Mouse (Mus musculus) CH12.LX (cell line): ENCODE results near the gene Galk2.

ENCODE experiments used
- CTCF ChIP-seq, 2 experiments: IDR thresholded peaks in 1 of 2; conservative IDR thresholded peaks in 1 of 2; 2 replicates each; pipeline ENCODE4 v1.5.1; 2011 to 2012; ENCODE audit warnings: low read depth in 2 of 2, low read length in 2 of 2, improper control_type of control experiment in 1 of 2, inconsistent platforms in 1 of 2, mild to moderate bottlenecking in 1 of 2, moderate library complexity in 1 of 2
- EP300 ChIP-seq: IDR thresholded peaks from 2 replicates; pipeline ENCODE4 v1.6.1; 2011; ENCODE audit warnings: low read length, improper control_type of control experiment
- ETS1 ChIP-seq: conservative IDR thresholded peaks from 2 replicates; pipeline ENCODE4 v1.6.1; 2012; ENCODE audit warnings: low read depth, mild to moderate bottlenecking, inconsistent platforms, low read length, improper control_type of control experiment, moderate library complexity
- IRF4 ChIP-seq: IDR thresholded peaks from 2 replicates; pipeline ENCODE4 v1.6.1; 2014; ENCODE audit warnings: low read depth, mild to moderate bottlenecking, inconsistent platforms, low read length, improper control_type of control experiment
- KAT2A ChIP-seq: IDR thresholded peaks from 2 replicates; pipeline ENCODE4 v1.6.1; 2012; ENCODE audit warnings: low read length, improper control_type of control experiment, inconsistent platforms; ENCODE audit not compliant: insufficient replicate concordance
- MAFK ChIP-seq: IDR thresholded peaks from 2 replicates; pipeline ENCODE4 v1.6.1; 2011; ENCODE audit warnings: low read length, improper control_type of control experiment; ENCODE audit not compliant: insufficient replicate concordance
- MAX ChIP-seq: IDR thresholded peaks from 2 replicates; pipeline ENCODE4 v1.6.1; 2011; ENCODE audit warnings: low read length, improper control_type of control experiment
- POLR2A ChIP-seq: IDR thresholded peaks from 2 replicates; pipeline ENCODE4 v1.6.1; 2011; ENCODE audit warnings: low read depth, mild to moderate bottlenecking, improper control_type of control experiment, low read length
- SMC3 ChIP-seq: IDR thresholded peaks from 2 replicates; pipeline ENCODE4 v1.6.1; 2011; ENCODE audit warnings: low read depth, low read length, improper control_type of control experiment
- USF1 ChIP-seq: IDR thresholded peaks from 2 replicates; pipeline ENCODE4 v1.6.1; 2014; ENCODE audit warnings: low read depth, mild to moderate bottlenecking, inconsistent platforms, low read length, improper control_type of control experiment

GRCm38 (mm10) chr2:125932734-125933133 lies 73.8 kb downstream of the Galk2 start:
- TF ChIP-seq ETS1 (no peak), CTCF (conservative IDR thresholded peaks at IDR 0.05 in 1 of 2, IDR thresholded peaks at IDR 0.05 in 1 of 2; ENCODE audit: low read depth in 2 of 2, low read length in 2 of 2) (no peak), KAT2A (no peak), MAFK (no peak), USF1 (no peak), IRF4 (no peak), SMC3 (no peak), POLR2A (no peak), MAX (no peak), EP300 (no peak)
